Mouse (Mus musculus) spleen, adult 2 months (tissue): ENCODE results near the gene Pitpnb. TPM values are rescaled to one million over a fixed set of nuclear protein-coding genes. Genes with fewer than 3 reads are reported as not detected.

ENCODE experiments used
- DNase-seq, 2 experiments: peaks; one replicate each; pipeline versions ENCODE4 v3.0.0 to v3.0.0-alpha.2; 2012 to 2021; ENCODE audit warnings: low spot score in 2 of 2, low read depth in 1 of 2
- H3K27ac ChIP-seq: fragments of 200-500 bp; 2 replicates; pipeline ENCODE4 v1.5.1; 2012; ENCODE audit warnings: low read length, inconsistent platforms; ENCODE audit not compliant: insufficient read depth
- H3K27me3 ChIP-seq: fragments of 200-500 bp; 2 replicates; pipeline ENCODE4 v1.6.1; 2012; ENCODE audit warnings: mild to moderate bottlenecking, moderate library complexity, low read length, inconsistent platforms; ENCODE audit not compliant: control insufficient read depth, insufficient read depth
- H3K36me3 ChIP-seq: fragments of 200-500 bp; 2 replicates; pipeline ENCODE4 v1.6.1; 2012; ENCODE audit warnings: mild to moderate bottlenecking, low read length, inconsistent platforms; ENCODE audit not compliant: control insufficient read depth, insufficient read depth
- H3K4me1 ChIP-seq: fragments of 200-500 bp; 2 replicates; pipeline ENCODE4 v1.6.1; 2011; ENCODE audit warnings: inconsistent platforms; ENCODE audit not compliant: control insufficient read depth, insufficient read depth, insufficient read length
- H3K4me3 ChIP-seq: fragments of 200-500 bp; 2 replicates; pipeline ENCODE4 v1.5.1; 2011; ENCODE audit warnings: mild to moderate bottlenecking, inconsistent platforms; ENCODE audit not compliant: insufficient read depth, insufficient read length; ENCODE audit errors: extremely low read depth
- CTCF ChIP-seq: fragments of 200-500 bp; IDR thresholded peaks from 2 replicates; pipeline ENCODE4 v1.5.1; 2011; ENCODE audit warnings: mild to moderate bottlenecking, inconsistent platforms; ENCODE audit not compliant: insufficient read depth, insufficient read length, insufficient replicate concordance; ENCODE audit errors: extremely low read depth
- POLR2A ChIP-seq: fragments of 200-500 bp; IDR thresholded peaks from 2 replicates; pipeline ENCODE4 v1.6.1; 2011; ENCODE audit warnings: low read depth, low read length, inconsistent platforms
- WGBS: fragments of 180-500 bp; shearing (Covaris S2); methylation state at CpG from one replicate; pipeline ENCODE4 v1.1.7; 2018; 5-methylcytosine and 5-hydroxymethylcytosine counted together
- polyA plus RNA-seq: library from polyadenylated mRNA; depleted of rRNA; stranded (reverse); fragments of >200 nt; gene quantifications from 2 replicates; pipeline ENCODE4 v1.2.3, GENCODE M21; 2012

Pitpnb gene
- polyA plus RNA-seq, 1 experiment, result 25.5 TPM

DNA sequence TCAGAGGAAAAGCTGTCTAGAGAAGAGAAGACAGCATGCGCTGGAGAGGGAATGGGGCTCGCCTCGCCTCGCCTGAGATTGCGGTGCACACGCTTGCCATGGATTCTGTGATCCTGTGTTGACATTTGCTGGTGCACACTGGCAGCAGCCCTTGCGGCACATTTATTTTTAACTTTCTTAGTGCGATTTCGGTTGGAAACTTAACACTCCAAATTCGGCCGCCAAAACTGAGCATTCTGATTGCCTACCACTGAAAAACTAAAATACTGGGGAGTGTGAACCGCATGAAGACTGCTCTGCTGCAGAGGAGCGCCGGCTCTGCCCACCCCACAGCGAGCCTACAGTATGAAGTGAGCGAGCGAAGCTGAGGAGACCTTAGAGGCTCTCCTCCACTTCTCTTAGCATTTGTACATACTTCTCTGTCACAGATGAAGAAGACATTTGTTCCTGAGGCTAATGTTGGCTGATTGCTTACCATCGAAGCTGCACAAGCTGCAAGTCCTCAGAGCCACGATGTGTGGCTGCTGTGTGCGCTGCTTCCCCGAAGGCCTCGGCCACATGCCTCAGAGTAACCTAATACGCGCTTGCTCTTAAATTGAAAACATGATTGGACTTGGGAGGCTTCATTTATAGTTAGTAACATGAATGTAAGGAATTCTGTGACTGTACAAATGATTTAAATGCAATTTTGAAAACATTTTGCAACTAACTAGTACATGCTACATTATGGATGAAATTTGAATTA lies 45.9 kb downstream of the Pitpnb start:
- peaks cover 45% of the 10 kb centered on the region for H3K36me3 ChIP-seq
- TF ChIP-seq POLR2A (no peak), CTCF (no peak)
- H3K4me3 ChIP-seq, result no peak overlapping the region
- no peaks in the 10 kb centered on the region for H3K4me1 ChIP-seq
- H3K27ac ChIP-seq, result no peak overlapping the region
- no peak for DNase-seq
- H3K27me3 ChIP-seq, result no peaks in the 10 kb centered on the region
- WGBS, result 95% methylated on average over 24 of the region's 24 CpGs

DNA sequence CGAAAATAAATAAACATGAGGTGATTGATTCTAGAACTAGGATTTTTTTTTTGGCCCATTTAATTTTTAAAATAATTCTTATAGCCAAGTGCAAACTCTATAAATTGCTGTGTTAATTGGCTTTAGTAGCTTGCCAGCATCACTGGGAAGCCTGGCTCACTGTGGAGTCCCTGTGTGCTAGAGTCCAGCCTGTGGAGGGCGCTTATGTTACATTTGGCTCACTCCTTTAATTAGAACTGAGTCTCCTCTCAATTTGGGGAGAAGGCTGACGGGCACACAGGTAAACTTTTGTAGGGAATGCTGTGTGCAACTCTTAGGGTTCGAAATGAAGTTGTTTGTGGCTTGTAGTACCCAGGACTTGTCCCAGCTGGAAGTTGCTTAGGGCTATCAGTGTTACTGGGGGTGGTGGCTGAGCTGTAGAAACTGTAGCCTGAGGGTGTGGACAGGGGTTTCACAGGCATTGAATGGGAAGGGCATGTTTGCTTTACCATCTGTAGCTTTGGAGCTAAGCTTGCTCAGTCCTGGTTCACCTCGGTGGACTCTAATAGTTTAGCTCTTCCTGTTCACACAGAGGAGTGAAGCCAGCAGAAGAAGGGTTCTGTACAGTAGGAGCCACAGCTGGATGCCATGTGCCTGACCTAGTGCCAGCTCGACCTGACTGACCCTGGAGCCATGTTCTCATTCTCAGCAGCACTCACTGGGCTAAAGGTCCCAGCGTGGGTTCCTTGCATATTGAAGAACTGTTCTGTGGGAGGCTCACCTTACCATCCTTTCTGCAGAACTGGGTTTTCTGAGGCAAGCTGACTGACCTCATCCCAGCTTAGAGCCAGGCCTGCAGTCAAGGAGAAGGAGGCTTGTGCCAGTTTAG lies 47.8 kb downstream of the Pitpnb start:
- Histone ChIP-seq H3K4me3 (no peak overlapping the region), H3K36me3 (peaks cover 35% of the 10 kb centered on the region), H3K4me1 (no peaks in the 10 kb centered on the region), H3K27me3 (no peaks in the 10 kb centered on the region), H3K27ac (no peak overlapping the region)
- no peak for DNase-seq
- TF ChIP-seq POLR2A (no peak), CTCF (no peak)
- WGBS, result 88% methylated on average over 7 of the region's 7 CpGs

DNA sequence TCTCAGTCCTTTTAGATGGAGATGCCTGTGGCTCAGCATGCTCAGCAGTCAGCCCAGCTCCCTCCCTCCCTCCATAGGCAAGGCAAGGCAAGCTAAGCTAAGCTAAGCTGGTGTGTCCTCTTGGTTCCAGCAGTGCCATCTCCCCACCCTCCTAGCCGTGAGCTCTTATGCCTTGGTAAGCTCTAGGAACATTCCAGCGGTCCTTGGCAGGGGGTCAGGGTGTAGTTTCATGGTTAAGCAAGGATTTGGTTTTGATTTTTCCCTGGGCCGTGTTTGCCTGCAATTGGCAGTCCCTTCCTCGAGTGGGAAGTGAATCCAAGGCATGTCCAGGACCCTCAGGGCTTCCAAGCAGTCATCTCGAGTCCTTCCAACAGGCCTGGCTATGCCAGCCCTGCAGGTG lies 52.8 kb downstream of the Pitpnb start:
- H3K36me3 ChIP-seq, result peaks cover 54% of the 10 kb centered on the region
- 92% methylated on average over 5 of the region's 5 CpGs for WGBS
- no peaks in the 10 kb centered on the region for H3K27me3 ChIP-seq
- no peaks in the 10 kb centered on the region for H3K4me1 ChIP-seq
- DNase-seq, result no peak
- TF ChIP-seq CTCF, result no peak
- TF ChIP-seq POLR2A, result no peak
- H3K4me3 ChIP-seq, result no peak overlapping the region
- H3K27ac ChIP-seq, result no peak overlapping the region

DNA sequence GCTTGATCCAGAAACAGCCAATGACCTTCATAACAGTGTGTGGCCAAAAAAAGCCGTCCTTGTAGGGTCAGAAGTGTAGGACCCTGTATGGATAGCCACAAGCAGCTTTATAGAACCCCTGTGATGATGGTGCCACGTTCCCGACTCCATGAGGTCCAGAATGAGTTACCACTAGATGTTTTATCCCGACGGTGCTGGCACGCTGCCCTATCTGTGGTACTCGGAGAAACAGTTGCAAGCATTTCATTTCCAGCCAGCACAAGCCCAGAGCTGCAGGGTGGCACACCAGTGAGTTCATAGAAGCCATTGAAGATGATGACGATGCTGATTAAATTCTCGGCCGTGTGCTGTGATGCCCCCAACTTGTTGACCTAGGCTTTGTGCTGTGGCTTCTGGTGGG lies 60.3 kb downstream of the Pitpnb start:
- Histone ChIP-seq H3K27ac (no peak overlapping the region), H3K4me1 (no peaks in the 10 kb centered on the region), H3K36me3 (peaks cover 12% of the 10 kb centered on the region), H3K27me3 (no peaks in the 10 kb centered on the region), H3K4me3 (no peak overlapping the region)
- no peak for TF ChIP-seq POLR2A
- TF ChIP-seq CTCF, result no peak
- WGBS, result 90% methylated on average over 10 of the region's 10 CpGs
- no peak for DNase-seq

DNA sequence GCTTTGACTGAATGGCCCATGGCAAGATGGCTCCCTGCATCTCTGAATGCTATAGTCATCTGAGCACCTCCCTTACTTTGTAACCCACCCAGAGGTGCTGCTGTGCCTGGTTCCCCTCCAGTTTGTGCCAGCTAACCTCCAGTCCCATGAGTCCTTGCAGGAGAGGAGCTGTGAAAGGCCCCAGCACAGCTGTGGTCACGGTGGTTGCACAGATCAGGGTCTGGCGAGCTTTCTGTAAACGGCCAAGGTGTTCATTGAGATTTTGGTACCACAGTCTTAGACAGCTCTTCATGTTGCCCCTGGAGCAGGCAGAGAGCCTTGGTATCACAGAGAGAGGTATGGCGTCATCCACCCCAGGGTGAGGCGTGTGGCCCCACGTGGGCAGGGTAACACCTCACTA lies 60.9 kb downstream of the Pitpnb start:
- no peak for DNase-seq
- H3K4me3 ChIP-seq, result no peak overlapping the region
- H3K36me3 ChIP-seq, result peaks cover 12% of the 10 kb centered on the region
- no peak for TF ChIP-seq CTCF
- TF ChIP-seq POLR2A, result no peak
- H3K27ac ChIP-seq, result no peak overlapping the region
- no peaks in the 10 kb centered on the region for H3K27me3 ChIP-seq
- 36% methylated on average over 6 of the region's 6 CpGs for WGBS
- no peaks in the 10 kb centered on the region for H3K4me1 ChIP-seq

DNA sequence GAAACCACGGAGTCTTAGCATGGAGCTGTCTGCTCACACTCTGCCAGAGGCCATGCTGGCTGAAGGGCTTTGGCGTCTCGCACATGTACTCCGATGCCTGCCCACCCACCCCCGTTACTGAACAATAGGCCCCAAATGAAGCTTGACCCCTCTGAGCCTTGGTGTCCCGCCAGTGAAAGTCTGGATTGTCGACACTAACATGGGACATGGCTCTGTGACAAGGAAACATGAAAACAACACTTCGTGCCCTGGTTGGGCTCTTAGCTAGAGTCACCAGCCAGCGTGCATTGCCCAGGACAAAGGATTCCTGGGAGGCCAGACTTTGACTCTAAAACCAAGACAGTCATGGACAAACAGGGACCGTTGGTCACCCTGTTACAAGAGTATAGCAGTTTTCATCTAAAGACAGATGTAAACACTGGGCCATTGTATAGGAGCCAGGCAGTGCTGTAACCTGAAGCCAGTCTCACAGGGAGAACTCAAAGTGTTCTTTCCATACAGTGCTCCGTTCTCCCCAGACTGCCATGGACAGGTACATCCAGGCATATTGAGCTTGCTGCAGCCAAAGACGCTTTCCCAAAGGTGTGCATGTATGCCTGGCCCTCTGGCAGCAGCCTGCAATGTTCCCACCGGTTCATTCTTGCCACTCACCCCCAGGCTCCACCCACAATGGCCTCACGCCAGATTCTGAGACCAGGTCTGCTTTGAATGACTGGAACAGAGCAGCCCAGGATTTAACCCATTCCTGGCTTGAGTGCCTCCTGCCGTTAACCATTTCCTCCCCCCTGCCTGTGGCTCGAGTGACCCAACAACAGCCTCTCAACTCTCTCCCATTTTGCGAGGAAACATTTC lies 63.0 kb downstream of the Pitpnb start:
- WGBS, result 61% methylated on average over 17 of the region's 17 CpGs
- DNase-seq, result no peak

More for the DNA sequence above, 63.0 kb downstream of the Pitpnb start:
- Histone ChIP-seq H3K4me3 (no peak overlapping the region), H3K36me3 (no peaks in the 10 kb centered on the region; the same call in 1 of the 2 replicates), H3K27ac (no peak overlapping the region), H3K4me1 (no peaks in the 10 kb centered on the region), H3K27me3 (no peaks in the 10 kb centered on the region)
- TF ChIP-seq CTCF, result no peak
- TF ChIP-seq POLR2A, result no peak
